Mouse (Mus musculus): ENCODE measurements around the gene Imp4. TPM values are rescaled to one million over a fixed set of nuclear protein-coding genes. Genes with fewer than 3 reads are reported as not detected.
"Not testable (repeated sequence)": the region's sequence is repeated elsewhere in the genome, so short reads cannot be mapped to it uniquely, and the experiment has no call there.

The Imp4 gene
- total and polyA plus RNA-seq, 2 experiments from 2014 or later, result 21.5 to 41.3 TPM

DNA sequence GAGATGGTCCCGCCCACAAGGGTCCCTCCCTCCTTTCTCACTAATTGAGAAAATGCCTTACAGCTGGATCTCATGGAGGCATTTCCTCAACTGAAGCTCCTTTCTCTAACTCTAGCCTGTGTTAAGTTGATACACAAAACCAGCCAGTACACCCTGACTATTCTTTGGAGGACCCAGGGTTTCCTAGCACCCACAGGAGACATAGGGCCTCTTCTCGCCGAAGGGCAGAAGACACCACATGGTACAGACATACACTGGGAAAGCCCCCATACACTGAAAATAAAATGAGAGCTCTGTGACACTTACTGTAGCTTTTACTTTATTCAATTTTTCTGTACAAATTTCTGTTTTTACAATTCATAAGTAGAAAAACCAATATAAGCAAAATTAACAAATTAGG lies 3.3 kb upstream of the Imp4 start:
- 84% methylated on average over 3 of the region's 3 CpGs for WGBS
- Histone ChIP-seq H3K27ac (no peak overlapping the region), H3K9me3 (ENCODE audit: low read length) (no peaks in the 10 kb centered on the region), H3K4me1 (ENCODE audit: insufficient read depth, low read length) (peaks cover 9% of the 10 kb centered on the region; the same call in 1 of the 2 replicates), H3K4me2 (ENCODE audit: low read depth, low read length) (no peak overlapping the region), H3K9ac (replicated peaks; ENCODE audit: low read length) (no peak overlapping the region), H3K27me3 (ENCODE audit: insufficient read depth, low read length) (no peaks in the 10 kb centered on the region), H3K4me3 (ENCODE audit: low read length) (no peak overlapping the region), H3K36me3 (ENCODE audit: insufficient read depth, low read length) (no peaks in the 10 kb centered on the region)
- TF ChIP-seq CTCF (IDR thresholded peaks at IDR 0.05; ENCODE audit: low read depth), result no peak
- ATAC-seq (no peak), DNase-seq (ENCODE audit: low spot score) (no peak)

DNA sequence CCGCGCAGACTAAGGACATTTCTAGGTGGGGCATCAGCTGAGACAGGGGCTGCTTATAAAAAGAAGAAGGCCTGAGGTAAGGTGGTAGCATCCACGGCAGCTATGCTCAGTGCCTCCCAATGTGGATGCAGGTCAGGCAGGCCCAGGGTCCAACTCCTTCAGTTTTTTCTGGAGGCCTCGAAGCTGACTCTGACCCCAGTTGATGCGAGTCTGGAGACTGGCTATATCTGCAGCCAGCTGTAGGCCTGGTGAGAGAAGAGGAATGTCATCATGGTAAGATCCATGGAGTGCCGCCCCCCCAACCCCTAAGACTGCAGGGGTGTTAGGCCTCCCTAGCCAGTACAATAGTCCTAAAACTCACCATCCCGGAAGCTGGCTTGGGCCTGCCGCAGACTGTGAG lies 2.3 kb upstream of the Imp4 start:
- not testable (repeated sequence) for DNase-seq (ENCODE audit: low spot score); H3K4me2 ChIP-seq (ENCODE audit: low read depth, low read length); H3K4me1 ChIP-seq (ENCODE audit: insufficient read depth, low read length); ATAC-seq; H3K9me3 ChIP-seq (ENCODE audit: low read length); H3K27me3 ChIP-seq (ENCODE audit: insufficient read depth, low read length); H3K4me3 ChIP-seq (ENCODE audit: low read length); H3K36me3 ChIP-seq (ENCODE audit: insufficient read depth, low read length); H3K27ac ChIP-seq; H3K9ac ChIP-seq (replicated peaks; ENCODE audit: low read length)
- WGBS, result 97% methylated on average over 8 of the region's 8 CpGs

DNA sequence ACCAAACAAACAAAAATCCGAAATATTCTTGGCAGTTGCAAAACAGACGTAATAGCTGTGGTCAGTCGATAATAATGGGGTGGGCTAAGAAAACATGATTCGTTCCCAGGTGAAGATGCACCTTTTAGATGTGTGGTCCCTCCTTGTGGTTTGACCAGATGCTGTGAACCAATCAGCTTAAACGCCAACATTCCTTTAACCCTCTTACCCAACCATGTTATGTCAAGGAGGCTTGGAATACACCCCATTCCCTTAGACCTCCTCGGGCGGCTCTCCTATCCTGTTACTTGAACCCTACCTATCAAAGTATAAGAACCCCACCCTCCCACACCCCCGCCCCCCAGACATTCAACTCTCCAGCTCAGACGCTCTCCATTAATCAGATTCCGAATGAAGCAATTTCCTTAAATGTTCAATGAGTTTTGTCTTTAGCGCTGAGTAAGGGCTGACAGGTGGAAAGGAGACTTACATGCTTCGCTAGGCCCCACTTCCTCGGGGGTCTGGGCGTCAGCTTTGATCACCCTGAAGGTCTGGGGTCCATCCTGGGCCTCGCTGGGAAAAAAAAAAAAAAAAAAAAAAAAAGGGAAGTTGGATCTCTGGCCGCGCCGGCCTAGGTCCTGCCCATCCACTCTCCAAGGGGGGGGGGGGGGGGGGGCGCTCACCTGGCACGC lies 1.1 kb upstream of the Imp4 start:
- peak overlapping the region; percentile 68 for H3K4me3 ChIP-seq (ENCODE audit: low read length)
- H3K27ac ChIP-seq, result no peak overlapping the region
- TF ChIP-seq CTCF (IDR thresholded peaks at IDR 0.05; ENCODE audit: low read depth), result no peak
- ATAC-seq (no peak), DNase-seq (ENCODE audit: low spot score) (no peak)
- peak overlapping the region; percentile 59 for H3K9ac ChIP-seq (replicated peaks; ENCODE audit: low read length)
- peaks cover 9% of the 10 kb centered on the region; the same call in 1 of the 2 replicates for H3K4me1 ChIP-seq (ENCODE audit: insufficient read depth, low read length)
- H3K9me3 ChIP-seq (ENCODE audit: low read length), result no peaks in the 10 kb centered on the region
- 46% methylated on average over 16 of the region's 20 CpGs for WGBS
- H3K27me3 ChIP-seq (ENCODE audit: insufficient read depth, low read length), result no peaks in the 10 kb centered on the region
- peak overlapping the region; percentile 67 for H3K4me2 ChIP-seq (ENCODE audit: low read depth, low read length)
- H3K36me3 ChIP-seq (ENCODE audit: insufficient read depth, low read length), result peaks cover 10% of the 10 kb centered on the region; the same call in 1 of the 2 replicates

DNA sequence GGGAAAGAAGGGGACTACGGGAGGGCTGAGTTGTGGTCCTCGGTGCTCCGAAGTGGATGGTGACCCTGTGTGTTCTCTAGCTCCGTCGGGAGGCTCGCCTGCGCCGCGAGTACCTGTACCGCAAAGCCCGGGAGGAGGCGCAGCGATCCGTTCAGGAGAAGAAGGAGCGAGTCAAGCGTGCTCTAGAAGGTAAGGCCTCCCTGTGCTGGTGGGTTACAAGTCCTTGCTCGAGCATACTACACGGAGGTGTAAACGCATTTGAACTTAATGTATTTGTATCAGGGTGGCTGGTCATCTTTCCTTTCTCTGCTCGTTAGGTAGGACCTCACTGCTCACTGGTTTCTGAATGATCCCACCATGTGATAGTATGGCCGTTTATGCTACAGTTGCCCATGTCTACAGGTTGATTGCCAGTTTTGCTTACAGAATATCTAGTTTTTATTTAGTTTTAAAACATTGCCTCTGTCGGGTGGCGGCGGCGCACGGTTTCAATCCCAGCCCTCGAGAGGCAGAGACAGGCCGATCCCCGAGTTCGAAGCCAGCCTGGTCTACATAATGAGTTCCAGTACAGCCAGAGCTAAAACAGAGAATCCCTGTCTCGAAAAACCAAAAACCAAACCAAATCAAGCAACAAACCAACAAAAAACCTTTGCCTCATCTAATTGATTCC lies 445 bp downstream of the Imp4 start:
- peak overlapping the region; percentile 66; the same call in 1 of the 2 replicates for H3K27ac ChIP-seq
- ATAC-seq, result peak; percentile 39
- peak overlapping the region; percentile 67 for H3K4me2 ChIP-seq (ENCODE audit: low read depth, low read length)
- no peak for DNase-seq (ENCODE audit: low spot score)
- H3K9ac ChIP-seq (replicated peaks; ENCODE audit: low read length), result peak overlapping the region; percentile 59
- peaks cover 25% of the 10 kb centered on the region for H3K36me3 ChIP-seq (ENCODE audit: insufficient read depth, low read length)
- peak; percentile 56 for TF ChIP-seq CTCF (IDR thresholded peaks at IDR 0.05; ENCODE audit: low read depth)
- no peaks in the 10 kb centered on the region for H3K9me3 ChIP-seq (ENCODE audit: low read length)
- WGBS, result 7% methylated on average over 31 of the region's 31 CpGs
- peak overlapping the region; percentile 68 for H3K4me3 ChIP-seq (ENCODE audit: low read length)
- H3K4me1 ChIP-seq (ENCODE audit: insufficient read depth, low read length), result peaks cover 9% of the 10 kb centered on the region; the same call in 1 of the 2 replicates
- H3K27me3 ChIP-seq (ENCODE audit: insufficient read depth, low read length), result no peaks in the 10 kb centered on the region

DNA sequence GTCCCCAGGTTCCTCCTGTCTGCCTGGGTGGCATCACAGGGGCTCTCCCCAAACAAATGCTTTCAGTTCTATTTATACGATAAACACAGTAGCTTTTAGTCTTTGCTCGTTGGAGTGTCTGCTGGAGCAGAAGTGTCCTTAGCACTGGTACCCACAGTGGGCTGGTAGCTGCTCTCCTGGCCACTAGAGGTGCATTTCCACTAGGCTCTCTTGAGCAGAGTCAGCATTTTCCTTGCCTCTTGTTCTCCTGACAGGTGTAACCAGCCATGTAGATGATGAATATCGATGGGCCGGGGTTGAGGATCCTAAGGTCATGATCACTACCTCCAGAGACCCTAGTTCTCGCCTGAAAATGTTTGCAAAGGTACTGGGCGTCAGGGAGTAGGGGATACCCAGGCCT lies 3.5 kb downstream of the Imp4 start:
- Histone ChIP-seq H3K27me3 (ENCODE audit: insufficient read depth, low read length) (no peaks in the 10 kb centered on the region), H3K9ac (replicated peaks; ENCODE audit: low read length) (no peak overlapping the region), H3K36me3 (ENCODE audit: insufficient read depth, low read length) (peaks cover 41% of the 10 kb centered on the region), H3K4me2 (ENCODE audit: low read depth, low read length) (no peak overlapping the region), H3K9me3 (ENCODE audit: low read length) (no peaks in the 10 kb centered on the region), H3K4me1 (ENCODE audit: insufficient read depth, low read length) (peaks cover 8% of the 10 kb centered on the region; the same call in 1 of the 2 replicates), H3K27ac (no peak overlapping the region), H3K4me3 (ENCODE audit: low read length) (no peak overlapping the region)
- TF ChIP-seq CTCF (IDR thresholded peaks at IDR 0.05; ENCODE audit: low read depth), result peak; percentile 25; the same call in 1 of the 2 replicates
- ATAC-seq (no peak), DNase-seq (ENCODE audit: low spot score) (no peak)
- WGBS, result 95% methylated on average over 6 of the region's 6 CpGs

DNA sequence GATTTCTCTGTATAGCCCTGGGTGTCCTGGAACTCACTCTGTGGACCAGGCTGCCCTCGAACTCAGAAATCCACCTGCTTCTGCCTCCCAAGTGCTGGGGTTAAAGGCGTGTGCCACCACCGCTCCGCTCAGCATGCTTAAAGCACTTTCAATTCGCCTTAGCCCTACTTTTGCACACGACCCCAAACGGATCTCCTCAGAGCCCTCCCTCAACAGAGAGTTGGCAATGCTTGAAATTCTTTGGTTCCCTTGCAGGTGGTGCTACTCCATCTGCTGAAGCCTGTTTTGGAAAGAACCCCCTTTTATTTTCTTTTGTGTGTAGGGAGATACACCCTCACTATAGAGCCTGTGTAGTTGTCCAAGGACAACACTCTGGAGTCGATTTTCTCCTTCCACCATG lies 18.8 kb downstream of the Imp4 start:
- no peak for ATAC-seq
- H3K27me3 ChIP-seq (ENCODE audit: insufficient read depth, low read length), result no peaks in the 10 kb centered on the region; the same call in 1 of the 2 replicates
- WGBS, result 36% methylated on average over 8 of the region's 8 CpGs
- H3K4me3 ChIP-seq (ENCODE audit: low read length), result no peak overlapping the region
- H3K4me1 ChIP-seq (ENCODE audit: insufficient read depth, low read length), result 0 out of 2 replicates have a peak, but pooled peaks cover 6% of the 10 kb centered on the region
- no peak overlapping the region for H3K9ac ChIP-seq (replicated peaks; ENCODE audit: low read length)
- DNase-seq (ENCODE audit: low spot score), result no peak
- no peak for TF ChIP-seq CTCF (IDR thresholded peaks at IDR 0.05; ENCODE audit: low read depth)
- H3K36me3 ChIP-seq (ENCODE audit: insufficient read depth, low read length), result no peaks in the 10 kb centered on the region
- H3K4me2 ChIP-seq (ENCODE audit: low read depth, low read length), result no peak overlapping the region
- no peaks in the 10 kb centered on the region for H3K9me3 ChIP-seq (ENCODE audit: low read length)
- no peak overlapping the region for H3K27ac ChIP-seq

Measured in hindbrain, postnatal 0 days (tissue).